Mouse (Mus musculus): ENCODE results near the gene Mogs. TPM values are rescaled to one million over a fixed set of nuclear protein-coding genes. Genes with fewer than 3 reads are reported as not detected.

Gene Mogs
- total RNA-seq, 2 experiments from 2014 or later = 28.6 to 29.5 TPM

DNA sequence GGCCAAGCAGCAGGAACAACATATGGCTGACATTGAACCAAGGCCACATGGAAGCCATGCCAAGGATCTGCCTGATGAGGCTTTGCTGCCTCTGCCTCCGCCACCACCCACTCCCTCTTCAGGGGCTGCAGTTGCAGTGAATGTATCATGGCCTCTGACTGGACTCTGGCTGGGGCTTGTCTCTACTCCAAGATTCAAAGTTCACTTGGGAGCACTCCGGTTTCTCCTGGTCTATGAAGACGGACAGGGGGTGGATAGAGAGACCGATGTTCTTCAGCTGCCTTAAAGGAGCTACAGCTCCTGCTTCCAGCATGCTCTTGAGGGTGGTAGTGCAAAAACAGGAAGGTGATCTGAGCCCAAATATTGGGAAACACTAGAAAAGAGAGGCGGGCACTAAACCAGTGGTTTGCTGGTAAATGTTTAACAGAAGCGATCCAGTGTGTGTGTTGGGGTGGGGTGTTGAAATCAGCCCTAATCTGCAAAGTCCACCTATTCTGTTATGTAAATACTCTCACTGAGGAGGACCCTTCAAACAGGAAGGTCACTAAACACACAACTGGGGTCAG is 16.3 kb downstream of the Mogs start:
- no peak for TF ChIP-seq CTCF (IDR thresholded peaks at IDR 0.05)
- DNase-seq (ENCODE audit: extremely low spot score in 1 of 2, low spot score in 2 of 2) = no peak
- Histone ChIP-seq H3K27ac (no peak overlapping the region), H3K4me3 (no peak overlapping the region)
- intact Hi-C loops (cut with DNase I) = no loop called here

DNA sequence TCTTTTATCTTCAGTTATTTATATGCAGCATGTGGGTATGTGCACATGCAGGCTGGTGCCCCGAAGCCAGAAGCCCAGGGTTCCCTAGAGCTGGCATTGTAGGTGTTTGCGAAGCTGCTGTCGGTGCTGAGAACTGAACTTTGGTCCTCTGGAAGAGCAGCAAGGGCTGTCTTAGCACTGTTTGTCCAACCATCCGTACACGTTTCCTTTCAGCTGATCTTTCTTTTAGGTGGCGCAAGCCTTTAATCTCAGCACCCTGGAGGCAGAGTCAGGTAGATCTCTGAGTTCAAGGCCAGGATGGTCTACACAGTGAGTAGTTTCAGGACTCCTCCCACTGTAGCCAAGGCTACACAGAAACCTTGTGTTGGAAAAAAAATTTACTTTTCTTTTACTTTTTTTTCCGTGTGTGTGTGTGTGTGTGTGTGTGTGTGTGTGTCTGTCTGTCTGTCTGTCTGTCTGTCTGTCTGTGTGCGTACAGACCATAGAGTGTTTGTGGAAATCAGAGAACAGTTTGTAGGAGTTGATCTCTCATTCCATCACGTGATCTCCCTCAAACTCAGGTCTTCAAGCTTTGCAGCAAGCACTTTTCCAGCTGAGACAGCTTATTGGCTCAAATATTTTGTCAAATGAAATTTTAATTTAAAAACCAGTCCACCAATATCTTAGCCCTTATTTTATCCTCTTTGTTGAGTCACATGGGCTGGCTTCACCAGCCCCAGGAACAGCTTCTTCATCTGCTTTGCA is 17.1 kb downstream of the Mogs start:
- no peak for TF ChIP-seq CTCF (IDR thresholded peaks at IDR 0.05)
- no peak overlapping the region for H3K4me3 ChIP-seq
- DNase-seq (ENCODE audit: extremely low spot score in 1 of 2, low spot score in 2 of 2) = no peak
- intact Hi-C loops (cut with DNase I) = no loop called here
- H3K27ac ChIP-seq = no peak overlapping the region

DNA sequence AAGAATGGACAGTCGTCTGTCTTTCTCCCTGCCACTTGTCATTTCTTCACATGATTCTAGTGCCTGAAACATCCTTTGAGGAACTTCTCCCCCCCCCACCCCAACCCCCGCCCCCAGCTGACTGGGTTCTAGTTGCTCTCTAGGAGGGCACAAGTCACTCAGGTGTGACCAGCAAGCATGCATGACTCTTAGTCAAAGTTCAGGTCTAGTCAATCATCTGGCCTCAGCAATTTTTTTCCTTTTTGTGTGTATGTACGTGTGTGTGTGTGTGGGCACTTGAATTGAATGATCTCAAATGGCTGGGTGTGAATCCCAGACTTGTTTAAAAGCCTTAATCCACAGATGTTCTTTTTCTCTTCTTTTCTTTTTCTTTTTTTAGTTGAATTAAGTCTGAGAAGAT is 18.9 kb downstream of the Mogs start:
- no peak for TF ChIP-seq CTCF (IDR thresholded peaks at IDR 0.05)
- intact Hi-C loops (cut with DNase I) = no loop called here
- Histone ChIP-seq H3K27ac (no peak overlapping the region), H3K4me3 (no peak overlapping the region)
- DNase-seq (ENCODE audit: extremely low spot score in 1 of 2, low spot score in 2 of 2) = no peak

DNA sequence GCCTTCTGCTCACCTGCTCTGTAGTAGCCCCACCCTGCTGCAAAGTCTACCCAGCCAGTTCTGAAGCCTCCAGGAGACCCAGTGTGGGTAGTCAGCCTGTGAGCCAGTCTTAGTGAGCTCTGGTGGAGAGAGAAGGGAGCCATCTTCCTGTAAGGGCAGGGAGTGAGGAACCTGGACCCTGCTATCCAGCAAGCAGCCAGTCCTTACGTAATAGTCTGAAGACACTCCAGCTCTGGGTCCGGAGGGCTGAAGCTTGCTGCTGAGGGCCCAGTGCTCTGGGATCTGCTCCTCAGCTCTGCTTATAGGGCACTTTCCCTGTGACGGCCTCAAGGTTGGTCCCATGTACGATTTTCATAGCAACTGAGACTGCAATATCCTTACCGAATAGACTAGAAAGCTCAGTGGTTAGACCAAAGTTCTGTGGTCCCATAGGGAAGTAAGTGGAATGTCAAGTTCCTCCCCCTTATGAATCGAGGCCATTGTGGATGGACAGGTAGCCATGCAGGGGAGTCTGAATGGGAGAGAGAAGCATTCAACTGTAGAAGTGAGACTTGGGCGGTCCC is 19.7 kb downstream of the Mogs start, which contains the start of gene Rtkn:
Gene Rtkn, plus strand, starts transcription at position 513 of the 563 bp plus-strand sequence.
- no peak for TF ChIP-seq CTCF (IDR thresholded peaks at IDR 0.05)
- Histone ChIP-seq H3K4me3 (peak within 1 kb of the TSS; percentile 24), H3K27ac (peak within 1 kb of the TSS; percentile 12; the same call in 1 of the 2 replicates)
- no peak for DNase-seq (ENCODE audit: extremely low spot score in 1 of 2, low spot score in 2 of 2)
- intact Hi-C loops (cut with DNase I) = no loop called here

DNA sequence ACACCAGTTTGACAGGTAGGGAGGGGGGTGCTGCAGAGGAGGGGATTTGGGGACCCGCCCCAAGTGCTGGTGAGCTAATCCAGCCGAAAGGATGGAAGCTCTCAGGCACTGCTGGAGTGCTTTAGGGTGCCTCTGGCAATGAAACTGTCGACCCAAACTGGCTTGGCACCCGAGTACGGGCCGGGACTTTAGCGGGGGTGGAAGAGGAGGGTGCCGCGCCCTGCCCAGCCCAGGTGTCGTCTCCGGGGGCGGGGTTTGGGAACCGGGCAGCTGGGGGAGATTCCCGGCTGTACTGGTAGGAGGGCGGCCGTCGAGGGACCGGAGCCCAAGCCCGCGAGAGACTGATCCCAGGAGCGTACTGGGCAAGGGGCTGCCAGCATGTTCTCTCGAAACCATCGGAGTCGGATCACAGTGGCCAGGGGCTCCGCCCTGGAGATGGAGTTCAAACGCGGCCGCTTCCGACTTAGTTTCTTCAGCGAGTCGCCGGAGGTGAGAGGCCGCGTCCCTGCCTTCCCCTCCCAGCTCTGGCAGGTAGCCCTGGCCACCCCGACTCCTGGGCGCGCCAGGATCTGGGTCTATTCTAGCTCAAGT is 20.4 kb downstream of the Mogs start:
- intact Hi-C loops (cut with DNase I) = no loop called here
- no peak for TF ChIP-seq CTCF (IDR thresholded peaks at IDR 0.05)
- peak in 1 of 2 experiments; percentile 10 for DNase-seq (ENCODE audit: extremely low spot score in 1 of 2, low spot score in 2 of 2)
- H3K4me3 ChIP-seq = peak overlapping the region; percentile 24
- peak overlapping the region; percentile 12; the same call in 1 of the 2 replicates for H3K27ac ChIP-seq

DNA sequence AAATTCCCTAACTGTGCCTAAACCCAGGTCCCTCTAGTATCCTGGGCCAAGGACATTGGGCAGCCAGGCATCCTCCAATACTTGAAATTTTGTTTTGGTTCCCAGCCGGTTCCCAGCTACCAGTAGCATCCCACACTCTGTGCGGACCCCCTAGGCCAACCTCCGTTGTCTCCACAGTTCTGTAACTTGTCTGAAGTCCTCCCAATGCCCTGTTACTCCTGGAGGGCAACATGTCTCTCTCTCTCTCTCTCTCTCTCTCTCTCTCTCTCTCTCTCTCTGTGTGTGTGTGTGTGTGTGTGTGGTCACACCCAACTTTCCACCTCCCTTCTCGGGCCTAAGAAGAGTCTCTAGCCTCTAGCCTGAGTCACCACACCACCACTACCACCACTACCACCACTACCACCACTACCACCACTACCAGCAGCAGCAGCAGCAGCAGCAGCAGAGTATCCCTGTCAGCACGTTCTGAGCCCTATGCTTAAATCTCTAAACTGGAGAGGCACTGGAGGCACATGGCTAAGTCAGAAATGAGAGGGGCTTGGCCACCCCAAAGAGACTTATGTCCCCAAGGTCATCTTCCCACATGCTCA is 21.1 kb downstream of the Mogs start:
- Histone ChIP-seq H3K4me3 (peak overlapping the region; percentile 45), H3K27ac (peak overlapping the region; percentile 89)
- DNase-seq (ENCODE audit: extremely low spot score in 1 of 2, low spot score in 2 of 2) = no peak
- intact Hi-C loops (cut with DNase I) = no loop called here
- no peak for TF ChIP-seq CTCF (IDR thresholded peaks at IDR 0.05)

DNA sequence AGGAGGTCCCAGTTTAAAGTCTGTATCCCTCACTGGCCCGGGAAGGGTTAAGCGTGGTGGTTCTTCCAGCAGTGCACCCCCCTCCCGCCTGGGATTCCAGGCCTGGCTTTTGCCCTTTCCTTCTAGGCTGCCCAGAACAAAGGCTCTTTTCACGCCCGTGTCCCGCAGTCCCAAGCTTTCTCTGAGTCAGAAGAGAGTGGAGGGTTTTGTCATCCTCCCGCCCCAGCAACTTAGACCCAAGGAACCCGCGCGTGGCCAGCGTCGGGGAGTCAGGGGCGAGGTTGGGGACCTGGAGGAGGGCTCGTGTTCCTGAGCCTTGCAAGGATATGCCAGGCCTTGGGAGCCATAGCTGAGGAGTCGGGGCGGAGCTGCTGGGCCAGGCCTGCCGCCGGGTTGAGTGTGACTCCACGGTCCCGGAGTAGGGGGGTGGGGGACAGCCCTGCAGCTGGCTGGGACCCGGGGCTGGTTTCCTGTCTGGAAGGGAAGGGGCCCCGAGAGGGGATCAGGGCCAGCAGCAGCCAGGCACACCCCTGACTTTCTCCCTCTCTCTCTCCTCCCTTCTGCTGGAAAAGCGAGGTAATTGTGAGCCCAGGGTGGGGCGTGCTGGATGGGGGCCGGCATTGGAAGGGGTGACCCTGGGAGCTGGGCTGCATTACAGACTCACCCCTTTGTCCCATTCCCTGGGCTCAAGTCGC is 21.7 kb downstream of the Mogs start:
- H3K27ac ChIP-seq = peak overlapping the region; percentile 89
- intact Hi-C loops (cut with DNase I) = no loop called here
- peak overlapping the region; percentile 45 for H3K4me3 ChIP-seq
- DNase-seq (ENCODE audit: extremely low spot score in 1 of 2, low spot score in 2 of 2) = peak in 1 of 2 experiments; percentile 18
- no peak for TF ChIP-seq CTCF (IDR thresholded peaks at IDR 0.05)

DNA sequence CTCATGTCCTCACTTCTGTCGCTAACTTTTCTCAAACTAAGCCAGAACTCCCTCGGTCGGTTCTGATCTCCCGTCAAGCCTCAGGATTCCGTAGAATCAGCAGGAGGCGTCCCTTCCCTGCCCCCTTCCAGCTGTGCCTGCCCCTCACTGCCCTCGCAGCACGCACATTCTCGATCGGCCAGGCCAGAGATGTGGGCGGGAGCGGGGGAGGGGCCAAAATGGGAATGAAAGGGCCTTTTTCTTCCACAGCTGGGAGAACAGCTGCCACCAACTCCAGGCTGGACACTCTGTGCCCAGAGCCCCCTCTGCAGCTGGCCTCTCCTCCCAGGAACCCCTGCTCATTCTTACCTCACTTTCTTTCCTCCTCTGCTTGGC is 22.3 kb downstream of the Mogs start:
- intact Hi-C loops (cut with DNase I) = no loop called here
- TF ChIP-seq CTCF (IDR thresholded peaks at IDR 0.05) = no peak
- peak overlapping the region; percentile 45 for H3K4me3 ChIP-seq
- peak; percentile 44 to 70 for DNase-seq (ENCODE audit: extremely low spot score in 1 of 2, low spot score in 2 of 2)
- H3K27ac ChIP-seq = peak overlapping the region; percentile 89

DNA sequence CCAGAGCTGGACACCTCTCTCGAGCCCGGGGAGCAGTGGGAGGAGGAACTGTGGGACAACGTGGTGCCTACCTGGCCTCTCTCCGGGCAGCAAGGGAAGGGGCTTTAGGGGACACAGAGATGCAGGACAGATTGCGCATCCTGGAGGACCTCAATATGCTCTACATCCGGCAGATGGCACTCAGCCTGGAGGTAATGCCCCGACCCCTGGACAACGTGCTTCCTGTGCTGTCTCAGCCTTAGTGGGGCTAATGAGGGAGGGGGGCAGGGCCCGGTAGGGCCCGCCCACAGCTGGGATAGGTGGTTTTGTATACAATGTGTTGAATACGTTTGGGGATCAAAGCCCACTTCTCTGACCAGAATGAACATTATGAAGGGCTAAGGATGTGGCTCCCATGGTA is 22.8 kb downstream of the Mogs start:
- no peak for TF ChIP-seq CTCF (IDR thresholded peaks at IDR 0.05)
- peak overlapping the region; percentile 75 for H3K27ac ChIP-seq
- intact Hi-C loops (cut with DNase I) = no loop called here

DNA sequence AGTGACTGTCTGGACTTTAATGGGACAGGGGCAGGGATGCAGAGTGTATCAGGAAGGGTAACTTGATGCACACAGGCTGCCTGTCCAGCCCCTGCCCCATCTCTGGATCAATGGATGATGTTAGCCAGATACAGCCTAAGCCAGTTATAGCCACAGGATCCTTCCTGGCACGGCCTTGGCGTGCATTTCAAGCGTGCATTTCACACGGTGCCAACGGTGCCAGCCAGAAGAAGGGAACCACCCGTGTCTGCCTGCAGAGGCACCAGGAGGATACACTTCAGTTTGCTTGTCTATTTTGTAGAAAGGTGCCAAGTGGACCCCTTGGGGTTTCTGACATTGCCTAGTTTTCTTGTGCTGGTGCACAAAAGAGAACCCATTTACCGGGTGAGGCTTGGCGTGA is 24.7 kb downstream of the Mogs start:
- no peak overlapping the region for H3K4me3 ChIP-seq
- intact Hi-C loops (cut with DNase I) = no loop called here
- DNase-seq (ENCODE audit: extremely low spot score in 1 of 2, low spot score in 2 of 2) = no peak
- no peak overlapping the region for H3K27ac ChIP-seq
- no peak for TF ChIP-seq CTCF (IDR thresholded peaks at IDR 0.05)

More for the DNA sequence above, 22.8 kb downstream of the Mogs start:
- DNase-seq (ENCODE audit: extremely low spot score in 1 of 2, low spot score in 2 of 2) = peak in 1 of 2 experiments; percentile 10
- H3K4me3 ChIP-seq = peak overlapping the region; percentile 45

DNA sequence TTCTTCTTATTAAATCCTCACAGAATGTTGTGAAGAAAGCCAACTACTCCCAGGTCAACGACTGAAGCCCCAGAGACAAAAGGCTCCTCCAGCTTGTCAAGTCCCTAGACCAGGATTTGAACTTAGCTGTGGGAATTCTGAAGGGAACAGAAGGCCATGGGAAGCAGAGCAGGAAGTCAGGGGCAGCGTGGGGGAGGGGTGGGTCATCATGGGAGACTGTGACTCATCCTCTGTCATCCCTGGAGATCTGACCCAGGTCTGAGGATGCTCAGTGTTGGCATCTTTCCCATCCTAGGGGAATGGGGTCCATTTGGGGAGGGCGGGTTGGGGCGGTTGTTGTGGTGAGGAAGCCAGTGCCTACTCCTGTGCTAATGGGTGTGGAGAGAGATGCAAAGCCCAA is 26.3 kb downstream of the Mogs start:
- H3K27ac ChIP-seq = peak overlapping the region; percentile 86
- TF ChIP-seq CTCF (IDR thresholded peaks at IDR 0.05) = no peak
- peak in 1 of 2 experiments; percentile 10 for DNase-seq (ENCODE audit: extremely low spot score in 1 of 2, low spot score in 2 of 2)
- intact Hi-C loops (cut with DNase I) = loop anchor here (2.0 kb wide), 2 partner anchors 17 to 33 kb away; partner anchors contain the start of genes Ino80b and Mrpl53
- H3K4me3 ChIP-seq = peak overlapping the region; percentile 58

Data from left cerebral cortex, adult 2 months (tissue).